Mouse (Mus musculus) spleen, postnatal 10 days (tissue): ENCODE data around the gene Smtn.

ENCODE experiments used
- DNase-seq, 2 experiments: peaks; one replicate each; pipeline ENCODE4 v3.0.0; 2021 to 2022; ENCODE audit warnings: low spot score in 2 of 2

The Smtn gene

GRCm38 (mm10) chr11:3527766-3528165 lies 12.6 kb downstream of the Smtn start:
- no peak for DNase-seq

GRCm38 (mm10) chr11:3526979-3527738 lies 13.3 kb downstream of the Smtn start:
- no peak for DNase-seq

- DNase-seq: no peak
These were observed 14.2 kb downstream of the Smtn start for GRCm38 (mm10) chr11:3526207-3526606.

- no peak for DNase-seq
These were observed 14.9 kb downstream of the Smtn start for GRCm38 (mm10) chr11:3525560-3525959.

- DNase-seq: no peak
These were observed 16.4 kb downstream of the Smtn start for GRCm38 (mm10) chr11:3523840-3524582.

GRCm38 (mm10) chr11:3522285-3523000 lies 18.0 kb downstream of the Smtn start:
- DNase-seq: no peak

GRCm38 (mm10) chr11:3521339-3522224 lies 18.8 kb downstream of the Smtn start:
- no peak for DNase-seq

- no peak for DNase-seq
These were observed 19.5 kb downstream of the Smtn start for GRCm38 (mm10) chr11:3520919-3521318.

- no peak for DNase-seq
These were observed 20.5 kb downstream of the Smtn start for GRCm38 (mm10) chr11:3519756-3520398.

GRCm38 (mm10) chr11:3519051-3519726 lies 21.2 kb downstream of the Smtn start:
- DNase-seq: no peak

GRCm38 (mm10) chr11:3517846-3518732 lies 22.3 kb downstream of the Smtn start:
- no peak for DNase-seq

- DNase-seq: peak in 1 of 2 experiments; percentile 38
These were observed 23.3 kb downstream of the Smtn start for GRCm38 (mm10) chr11:3516859-3517845.

GRCm38 (mm10) chr11:3516121-3516520 lies 24.3 kb downstream of the Smtn start:
- no peak for DNase-seq

- no peak for DNase-seq
These were observed 24.8 kb downstream of the Smtn start for GRCm38 (mm10) chr11:3515637-3516036.

- no peak for DNase-seq
These were observed 25.2 kb downstream of the Smtn start for GRCm38 (mm10) chr11:3515216-3515615.

GRCm38 (mm10) chr11:3514529-3515054 lies 25.8 kb downstream of the Smtn start, which contains the start of gene Selenom:
TSS of gene Selenom (plus strand) at chr11:3514684.
- peak; percentile 74 to 83 for DNase-seq

- no peak for DNase-seq
These were observed 27.1 kb downstream of the Smtn start for GRCm38 (mm10) chr11:3513291-3513690.

- no peak for DNase-seq
These were observed 30.1 kb downstream of the Smtn start for GRCm38 (mm10) chr11:3510321-3510720.
